Mouse (Mus musculus) hindbrain, embryonic 14.5 days (tissue): ENCODE results near the gene Plekha3. TPM values are rescaled to one million over a fixed set of nuclear protein-coding genes. Genes with fewer than 3 reads are reported as not detected.

Source experiments
- ATAC-seq: fragments of 200-750 bp; cut with Nextera tagmentation; 2 replicates; pipeline ENCODE4 v1.8.0; 2017; ENCODE audit warnings: moderate number of reproducible peaks, mild to moderate bottlenecking, moderate TSS enrichment, moderate library complexity; ENCODE audit not compliant: low FRiP score
- DNase-seq: peaks from one replicate; pipeline ENCODE4 v3.0.0-alpha.2; 2015; ENCODE audit warnings: low spot score
- H3K27ac ChIP-seq: fragments of 300-500 bp; sonication (generic); 2 replicates; pipeline ENCODE4 v1.5.1; 2014; ENCODE audit warnings: mild to moderate bottlenecking, moderate library complexity
- H3K27me3 ChIP-seq: fragments of 300-500 bp; sonication (generic); 2 replicates; pipeline ENCODE4 v1.6.1; 2014; ENCODE audit warnings: mild to moderate bottlenecking, low read length, mixed read lengths; ENCODE audit not compliant: control insufficient read depth, insufficient read depth
- H3K36me3 ChIP-seq: fragments of 300-500 bp; sonication (generic); replicated peaks from 2 replicates; pipeline ENCODE4 v1.6.1; 2014; ENCODE audit not compliant: control insufficient read depth, insufficient read depth
- H3K4me1 ChIP-seq: fragments of 300-500 bp; sonication (generic); replicated peaks from 2 replicates; pipeline ENCODE4 v1.6.1; 2014; ENCODE audit warnings: antibody characterized with exemption, low read length, mixed read lengths; ENCODE audit not compliant: control insufficient read depth, insufficient read depth
- H3K4me2 ChIP-seq: fragments of 300-500 bp; sonication (generic); replicated peaks from 2 replicates; pipeline ENCODE4 v1.6.1; 2014; ENCODE audit warnings: mild to moderate bottlenecking, moderate library complexity
- H3K4me3 ChIP-seq: fragments of 300-500 bp; sonication (generic); replicated peaks from 2 replicates; pipeline ENCODE4 v1.5.1; 2014; ENCODE audit warnings: mild to moderate bottlenecking, low read length
- H3K9ac ChIP-seq: fragments of 300-500 bp; sonication (generic); 2 replicates; pipeline ENCODE4 v1.6.1; 2014
- H3K9me3 ChIP-seq: fragments of 300-500 bp; sonication (generic); 2 replicates; pipeline ENCODE4 v1.6.1; 2016; ENCODE audit warnings: low read length; ENCODE audit not compliant: control insufficient read depth
- WGBS: fragments of 180-500 bp; shearing (Covaris S2); extraction: QIAGEN DNeasy Blood & Tissue Kit; methylation state at CpG from one replicate; pipeline ENCODE4 v1.1.7; 2014; 5-methylcytosine and 5-hydroxymethylcytosine counted together
- polyA plus RNA-seq: library from polyadenylated mRNA; unstranded; fragments of >200 nt; fragmentation: Nextera tagmentation; extraction: Ambion mirVana; gene quantifications from 2 replicates; pipeline ENCODE4 v1.2.1, GENCODE M21; 2014

Gene Plekha3
- polyA plus RNA-seq, 1 experiment from 2014 or later, result 15.6 TPM

- no peaks in the 10 kb centered on the region for H3K9me3 ChIP-seq
- no peaks in the 10 kb centered on the region for H3K27me3 ChIP-seq
- no peak for ATAC-seq
- H3K4me1 ChIP-seq, result peaks cover 31% of the 10 kb centered on the region
- H3K9ac ChIP-seq, result no peak overlapping the region
- peak overlapping the region; percentile 79 for H3K27ac ChIP-seq
- H3K36me3 ChIP-seq, result no peaks in the 10 kb centered on the region
- H3K4me2 ChIP-seq, result peak overlapping the region; percentile 56
- peak overlapping the region; percentile 41 for H3K4me3 ChIP-seq
- DNase-seq, result peak; percentile 31
- WGBS, result 35% methylated on average over 7 of the region's 7 CpGs
These were observed 1.5 kb upstream of the Plekha3 start for GRCm38 (mm10) chr2:76673472-76674081.

- Histone ChIP-seq H3K27me3 (no peaks in the 10 kb centered on the region), H3K9ac (peak overlapping the region; percentile 89), H3K9me3 (no peaks in the 10 kb centered on the region), H3K4me1 (peaks cover 31% of the 10 kb centered on the region), H3K4me2 (peak overlapping the region; percentile 83), H3K36me3 (0 out of 2 replicates have a peak, but pooled peaks cover 3% of the 10 kb centered on the region), H3K4me3 (peak overlapping the region; percentile 87), H3K27ac (peak overlapping the region; percentile 80)
- ATAC-seq, result peak; percentile 66
- under 1% methylated on average over 25 of the region's 44 CpGs for WGBS
- DNase-seq, result peak; percentile 31
These were observed 370 bp downstream of the Plekha3 start for GRCm38 (mm10) chr2:76675451-76675850.

GRCm38 (mm10) chr2:76675949-76676348 is 868 bp downstream of the Plekha3 start:
- DNase-seq (no peak), ATAC-seq (no peak)
- peak overlapping the region; percentile 87 for H3K4me3 ChIP-seq
- peak overlapping the region; percentile 89 for H3K9ac ChIP-seq
- H3K27me3 ChIP-seq, result no peaks in the 10 kb centered on the region
- WGBS, result 7% methylated on average over 4 of the region's 4 CpGs
- no peaks in the 10 kb centered on the region for H3K9me3 ChIP-seq
- H3K4me1 ChIP-seq, result peaks cover 31% of the 10 kb centered on the region
- peak overlapping the region; percentile 83 for H3K4me2 ChIP-seq
- H3K27ac ChIP-seq, result no peak overlapping the region
- H3K36me3 ChIP-seq, result peaks cover 4% of the 10 kb centered on the region; the same call in 1 of the 2 replicates

GRCm38 (mm10) chr2:76676401-76677226 is 1.5 kb downstream of the Plekha3 start:
- no peak for DNase-seq
- Histone ChIP-seq H3K27me3 (no peaks in the 10 kb centered on the region), H3K4me3 (peak overlapping the region; percentile 87), H3K4me1 (peaks cover 26% of the 10 kb centered on the region), H3K9ac (peak overlapping the region; percentile 89), H3K4me2 (peak overlapping the region; percentile 83), H3K36me3 (peaks cover 8% of the 10 kb centered on the region; the same call in 1 of the 2 replicates), H3K27ac (no peak overlapping the region), H3K9me3 (no peaks in the 10 kb centered on the region)
- ATAC-seq, result no peak
- WGBS, result 54% methylated on average over 13 of the region's 13 CpGs

- H3K9me3 ChIP-seq, result no peaks in the 10 kb centered on the region
- no peak overlapping the region for H3K4me3 ChIP-seq
- H3K4me1 ChIP-seq, result peaks cover 3% of the 10 kb centered on the region; the same call in 1 of the 2 replicates
- H3K27me3 ChIP-seq, result no peaks in the 10 kb centered on the region
- ATAC-seq (no peak), DNase-seq (no peak)
- H3K9ac ChIP-seq, result no peak overlapping the region
- H3K4me2 ChIP-seq, result no peak overlapping the region
- WGBS, result 84% methylated on average over 8 of the region's 8 CpGs
- no peak overlapping the region for H3K27ac ChIP-seq
- peaks cover 63% of the 10 kb centered on the region for H3K36me3 ChIP-seq
These were observed 7.2 kb downstream of the Plekha3 start for GRCm38 (mm10) chr2:76682301-76682700.

GRCm38 (mm10) chr2:76686986-76687385 is 11.9 kb downstream of the Plekha3 start:
- H3K9me3 ChIP-seq, result no peaks in the 10 kb centered on the region
- WGBS, result 96% methylated on average over 3 of the region's 3 CpGs
- no peak overlapping the region for H3K4me3 ChIP-seq
- H3K36me3 ChIP-seq, result peaks cover 88% of the 10 kb centered on the region
- no peaks in the 10 kb centered on the region for H3K27me3 ChIP-seq
- no peak overlapping the region for H3K9ac ChIP-seq
- no peaks in the 10 kb centered on the region for H3K4me1 ChIP-seq
- ATAC-seq, result no peak
- no peak overlapping the region for H3K4me2 ChIP-seq
- no peak overlapping the region for H3K27ac ChIP-seq
- no peak for DNase-seq

GRCm38 (mm10) chr2:76687608-76688007 is 12.5 kb downstream of the Plekha3 start:
- ATAC-seq, result no peak
- H3K4me1 ChIP-seq, result no peaks in the 10 kb centered on the region

GRCm38 (mm10) chr2:76688162-76688561 is 13.1 kb downstream of the Plekha3 start:
- 78% methylated on average over 7 of the region's 7 CpGs for WGBS
- Histone ChIP-seq H3K4me1 (no peaks in the 10 kb centered on the region), H3K9me3 (no peaks in the 10 kb centered on the region), H3K4me2 (no peak overlapping the region), H3K36me3 (peaks cover 88% of the 10 kb centered on the region), H3K9ac (no peak overlapping the region), H3K27me3 (no peaks in the 10 kb centered on the region), H3K27ac (no peak overlapping the region), H3K4me3 (no peak overlapping the region)
- DNase-seq (no peak), ATAC-seq (no peak)

More at GRCm38 (mm10) chr2:76687608-76688007, 12.5 kb downstream of the Plekha3 start:
- no peaks in the 10 kb centered on the region for H3K9me3 ChIP-seq
- WGBS, result 92% methylated on average over 3 of the region's 3 CpGs
- H3K36me3 ChIP-seq, result peaks cover 88% of the 10 kb centered on the region
- H3K27ac ChIP-seq, result no peak overlapping the region
- H3K27me3 ChIP-seq, result no peaks in the 10 kb centered on the region
- no peak overlapping the region for H3K9ac ChIP-seq
- H3K4me2 ChIP-seq, result no peak overlapping the region
- no peak for DNase-seq
- no peak overlapping the region for H3K4me3 ChIP-seq

- peaks cover 89% of the 10 kb centered on the region for H3K36me3 ChIP-seq
- ATAC-seq, result no peak
These were observed 15.5 kb downstream of the Plekha3 start for GRCm38 (mm10) chr2:76690436-76691204.

More at GRCm38 (mm10) chr2:76690436-76691204, 15.5 kb downstream of the Plekha3 start:
- H3K27me3 ChIP-seq, result no peaks in the 10 kb centered on the region
- H3K9ac ChIP-seq, result no peak overlapping the region
- no peak overlapping the region for H3K4me2 ChIP-seq
- DNase-seq, result no peak
- WGBS, result 90% methylated on average over 12 of the region's 12 CpGs
- H3K9me3 ChIP-seq, result no peaks in the 10 kb centered on the region
- no peaks in the 10 kb centered on the region for H3K4me1 ChIP-seq
- no peak overlapping the region for H3K4me3 ChIP-seq
- H3K27ac ChIP-seq, result no peak overlapping the region
